Mouse (Mus musculus): ENCODE results near the gene Dhrs3.

Dhrs3 gene

GRCm38 (mm10) chr4:144898737-144899136 is 6.1 kb downstream of the Dhrs3 start:
- no peak for DNase-seq

- DNase-seq: peak in 1 of 2 experiments; percentile 31
Measured at GRCm38 (mm10) chr4:144901561-144902111, 9.0 kb downstream of the Dhrs3 start.

GRCm38 (mm10) chr4:144903088-144903487 is 10.5 kb downstream of the Dhrs3 start:
- no peak for DNase-seq

DNA sequence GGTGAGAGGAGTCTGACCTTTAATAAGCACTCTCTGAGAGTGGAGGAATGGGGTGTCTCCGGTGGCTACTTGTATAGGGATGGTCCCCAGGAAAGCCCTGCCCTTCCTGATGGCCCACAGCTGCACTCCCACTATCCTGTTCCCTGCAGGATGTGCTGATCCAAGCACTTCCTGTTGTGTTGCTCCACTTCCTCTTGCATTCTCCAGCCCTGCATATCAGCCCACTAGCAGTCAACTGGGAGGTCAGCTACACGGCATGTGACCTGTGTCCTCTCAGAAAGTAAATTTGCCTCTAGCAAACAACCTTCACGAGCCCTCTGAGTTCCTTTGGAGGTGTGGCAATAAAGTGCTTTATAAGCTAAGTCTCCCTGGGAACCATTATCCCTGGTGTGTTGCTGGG is 11.3 kb downstream of the Dhrs3 start:
- no peak for DNase-seq

GRCm38 (mm10) chr4:144905128-144905527 is 12.5 kb downstream of the Dhrs3 start:
- no peak for DNase-seq

GRCm38 (mm10) chr4:144906001-144906889 is 13.6 kb downstream of the Dhrs3 start:
- DNase-seq: peak in 1 of 2 experiments; percentile 19

DNA sequence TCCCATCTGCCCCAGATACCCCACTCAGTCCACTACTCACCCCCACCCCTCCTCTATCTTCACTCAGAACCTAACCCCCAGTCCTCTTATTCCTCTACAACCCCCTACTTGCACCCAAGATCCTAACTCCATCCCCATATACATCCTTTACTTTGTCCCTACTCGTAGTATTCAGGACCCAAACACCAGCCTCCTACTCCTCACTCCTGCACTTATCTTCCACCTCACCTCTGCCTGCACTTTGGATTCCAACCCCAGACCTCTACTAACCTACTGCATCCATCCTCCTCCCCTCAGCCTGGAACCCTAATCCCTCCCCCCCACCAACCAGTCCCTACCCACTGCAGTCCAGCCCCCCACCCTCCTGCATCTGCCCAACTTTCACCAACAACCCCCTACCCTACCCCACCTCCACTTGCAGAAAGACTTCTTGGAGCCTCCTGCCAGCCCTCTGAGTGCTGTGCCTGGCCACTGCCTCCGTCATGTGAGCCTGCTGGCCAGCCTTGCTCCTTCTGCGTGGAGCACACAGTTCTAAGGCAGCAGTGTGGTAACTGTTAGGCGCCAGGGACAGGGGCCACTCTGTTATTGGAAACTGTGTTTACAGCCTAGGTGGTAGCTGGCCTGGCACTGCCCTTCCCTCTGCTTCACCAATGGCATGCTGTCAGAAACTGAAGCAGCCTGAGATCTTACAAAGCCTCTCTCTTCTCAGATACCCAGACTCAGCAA is 14.5 kb downstream of the Dhrs3 start:
- no peak for DNase-seq

GRCm38 (mm10) chr4:144908825-144909224 is 16.2 kb downstream of the Dhrs3 start:
- DNase-seq: no peak

DNA sequence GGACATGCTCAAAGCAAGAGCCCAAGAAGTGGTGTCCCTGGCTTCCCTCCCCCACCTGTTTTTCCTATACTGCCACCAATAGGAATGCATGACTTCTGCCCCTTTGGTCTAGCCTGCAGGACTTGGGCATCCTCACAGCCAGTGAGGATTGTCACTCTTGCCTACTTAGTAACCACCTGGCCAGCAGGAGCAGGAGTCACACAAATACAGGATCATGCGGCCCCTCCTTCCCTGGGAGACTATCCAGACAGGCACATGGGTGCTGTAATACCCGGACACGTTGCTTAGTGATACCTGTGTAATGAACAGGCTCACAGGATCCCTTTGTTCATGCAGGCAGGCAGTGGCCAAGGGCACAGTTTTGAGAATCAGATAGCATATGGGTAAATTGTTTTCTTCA is 17.7 kb downstream of the Dhrs3 start:
- DNase-seq: no peak

- no peak for DNase-seq
Measured at GRCm38 (mm10) chr4:144913298-144914152, 20.9 kb downstream of the Dhrs3 start.

DNA sequence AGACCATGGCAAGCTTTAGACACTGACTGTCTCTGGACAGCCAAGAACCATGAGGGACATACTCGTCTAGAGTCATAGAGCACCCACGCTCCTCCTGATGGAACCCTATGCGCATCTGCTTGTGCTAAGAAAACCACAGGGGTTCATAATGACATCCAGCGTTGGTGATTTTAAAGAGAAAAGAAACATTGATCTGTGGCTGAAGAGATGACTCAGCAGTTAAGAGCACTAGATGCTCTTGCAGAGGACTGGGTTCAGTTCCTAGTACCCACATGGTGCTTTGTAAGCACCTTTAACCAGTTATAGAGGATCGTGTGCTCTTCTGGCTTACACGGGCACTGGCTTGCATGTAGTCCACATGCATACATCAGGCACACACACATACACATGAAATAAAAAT is 23.9 kb downstream of the Dhrs3 start:
- no peak for DNase-seq

GRCm38 (mm10) chr4:144917101-144917500 is 24.5 kb downstream of the Dhrs3 start:
- no peak for DNase-seq

GRCm38 (mm10) chr4:144918501-144918900 is 25.9 kb downstream of the Dhrs3 start:
- no peak for DNase-seq

DNA sequence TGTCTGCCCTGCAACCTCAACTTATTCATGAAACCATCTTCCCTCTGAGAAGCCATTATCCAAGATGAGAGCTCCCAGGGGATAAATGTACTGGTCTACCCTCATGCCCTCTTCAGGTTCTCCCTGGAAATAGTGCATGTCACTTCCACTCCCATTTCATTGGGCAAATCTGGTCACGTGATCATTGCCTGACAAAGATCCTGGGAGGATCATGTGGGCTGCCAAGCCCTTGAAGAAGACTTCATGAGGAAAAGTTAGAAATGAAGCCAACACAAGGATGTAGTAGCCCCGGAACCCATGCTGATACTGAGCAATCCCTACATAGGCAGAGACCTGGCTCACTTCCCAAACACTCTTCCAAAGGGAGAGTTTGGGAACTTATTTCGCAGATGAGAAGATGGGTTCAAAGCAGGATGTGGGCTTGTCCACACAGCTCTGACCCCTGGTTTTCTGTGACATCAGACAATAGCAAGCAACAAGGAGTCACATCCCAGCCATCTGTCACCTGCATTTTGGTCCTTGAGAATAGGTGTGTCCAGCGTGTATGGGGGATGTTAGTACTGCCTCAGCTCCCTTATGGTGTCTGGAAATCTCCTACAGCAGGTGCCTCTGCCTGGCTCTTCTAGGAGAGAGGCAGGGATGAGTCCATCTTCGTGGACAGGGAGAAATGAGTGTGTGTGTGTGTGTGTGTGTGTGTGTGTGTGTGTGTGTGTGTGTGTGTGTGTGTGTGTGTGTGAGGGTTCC is 36.2 kb downstream of the Dhrs3 start:
- DNase-seq: no peak

DNA sequence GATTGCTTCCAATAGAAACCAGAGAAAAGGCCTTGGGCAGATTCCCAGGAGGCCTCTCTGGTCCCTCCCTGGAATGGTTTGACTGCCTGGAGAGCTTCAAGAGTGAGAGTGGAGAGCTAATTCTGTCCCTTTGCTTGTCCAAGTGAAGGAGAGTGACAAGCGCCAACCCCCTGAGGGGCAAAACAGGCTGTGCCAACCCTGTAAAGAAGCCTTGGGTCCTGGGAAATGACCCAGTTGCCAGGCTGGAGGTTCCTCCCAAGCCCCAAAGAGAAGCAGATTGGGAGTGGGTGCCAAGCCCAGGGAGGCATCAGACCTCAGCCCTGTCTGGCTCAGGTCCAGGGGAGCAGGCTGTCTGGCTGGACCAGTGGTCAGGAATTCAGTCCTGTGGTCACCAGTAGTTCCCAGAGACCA is 37.2 kb downstream of the Dhrs3 start:
- no peak for DNase-seq

DNA sequence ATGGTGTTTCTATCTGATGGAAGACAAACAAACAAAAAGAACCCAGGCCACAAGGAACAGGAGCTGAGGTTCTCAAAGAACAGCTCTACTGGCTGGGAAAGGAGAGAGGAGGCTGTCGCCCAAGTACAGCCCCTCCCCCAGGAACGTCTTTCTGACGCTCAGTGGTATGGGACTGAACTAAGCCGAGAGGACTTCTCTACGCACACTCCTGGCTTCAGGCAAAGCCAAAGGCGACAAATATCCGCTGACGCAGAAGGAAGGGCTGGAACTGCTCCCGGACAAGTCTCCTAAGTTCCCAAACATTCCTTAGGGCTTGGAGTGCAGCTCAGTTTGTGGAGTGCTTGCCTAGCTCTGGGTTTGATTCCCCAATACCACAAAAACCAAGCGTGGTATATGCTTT is 37.7 kb downstream of the Dhrs3 start:
- no peak for DNase-seq

DNA sequence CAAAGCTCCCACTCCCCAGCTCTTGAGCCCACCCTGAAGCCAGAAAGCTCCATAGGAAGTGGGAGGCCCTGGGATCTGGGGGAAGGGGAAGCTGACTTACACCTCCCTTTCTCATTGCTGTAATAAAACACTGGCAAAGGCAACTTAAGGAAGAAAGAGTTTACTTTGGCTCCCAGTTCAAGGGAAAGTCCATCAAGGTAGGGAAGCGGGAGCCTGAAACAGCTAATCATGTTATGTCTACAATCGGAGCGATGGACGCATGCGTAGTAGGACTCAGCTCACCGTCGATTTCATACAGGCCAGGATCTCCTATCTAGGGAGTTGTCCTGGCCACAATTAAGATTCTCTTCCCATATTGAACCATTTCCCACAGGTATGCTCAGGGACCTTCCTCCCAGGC is 38.5 kb downstream of the Dhrs3 start:
- DNase-seq: no peak

DNA sequence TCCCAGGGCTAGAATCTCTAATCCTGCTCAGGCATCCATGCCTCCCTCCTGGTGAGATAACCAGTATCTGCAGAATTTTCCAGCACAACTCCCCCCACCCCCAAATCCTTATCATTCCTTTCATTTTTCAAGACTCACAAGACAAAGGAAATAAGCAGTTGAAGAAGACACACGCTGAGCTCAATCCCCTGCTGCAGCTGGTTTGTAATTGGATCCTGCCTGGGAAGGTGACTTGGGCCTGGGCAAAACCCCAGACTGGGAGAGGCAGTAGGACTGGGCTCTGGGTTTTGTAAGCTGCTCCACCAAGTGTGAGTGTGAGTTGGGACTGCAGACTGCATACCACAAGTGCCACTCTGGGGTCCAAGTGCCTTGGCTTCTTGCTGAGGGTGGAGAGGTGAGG is 41.9 kb downstream of the Dhrs3 start:
- DNase-seq: no peak

- no peak for DNase-seq
Measured at GRCm38 (mm10) chr4:144936563-144937154, 44.0 kb downstream of the Dhrs3 start.

GRCm38 (mm10) chr4:144939847-144940411 is 47.3 kb downstream of the Dhrs3 start:
- no peak for DNase-seq

DNA sequence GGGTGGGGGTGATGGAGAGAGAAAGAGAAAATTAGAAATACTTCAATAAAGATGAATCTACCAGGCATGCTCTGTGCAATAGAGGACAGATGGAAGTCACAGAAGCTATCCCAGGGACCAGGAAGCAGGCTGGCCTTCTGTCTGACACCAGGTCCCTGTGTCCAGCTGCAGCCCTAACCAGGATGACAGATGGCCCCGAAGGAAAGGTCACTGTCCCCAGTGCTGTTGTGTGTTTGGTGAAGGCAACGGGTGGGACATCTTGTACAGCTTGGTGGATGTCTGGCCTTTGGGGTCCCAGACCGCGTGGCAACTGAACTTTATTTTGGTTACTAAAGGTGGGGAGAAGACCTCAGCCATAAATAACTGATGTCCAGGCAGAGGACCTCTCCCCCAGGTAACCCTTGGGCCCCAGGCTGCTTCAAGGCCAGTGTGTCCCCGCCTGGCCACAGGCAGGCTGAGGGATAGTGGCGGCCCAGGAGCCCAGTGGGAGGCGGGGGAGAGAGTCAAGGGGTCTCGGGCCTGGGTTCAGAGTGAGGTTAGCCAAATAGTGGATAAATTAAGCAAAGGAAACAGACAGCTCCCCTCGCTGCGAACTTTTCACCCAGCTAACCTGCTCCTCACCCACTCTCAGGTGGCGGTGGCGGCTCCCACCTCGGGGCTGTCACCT is 48.3 kb downstream of the Dhrs3 start:
- no peak for DNase-seq
